Mouse (Mus musculus): ENCODE data around the gene Fam83d.

Gene Fam83d

GRCm38 (mm10) chr2:158745049-158745482, 22.8 kb upstream of the Fam83d start:
- DNase-seq (ENCODE audit: low spot score) = no peak

GRCm38 (mm10) chr2:158746164-158746563, 21.7 kb upstream of the Fam83d start:
- no peak for DNase-seq (ENCODE audit: low spot score)

GRCm38 (mm10) chr2:158749366-158749765, 18.5 kb upstream of the Fam83d start:
- DNase-seq (ENCODE audit: low spot score) = no peak

DNA sequence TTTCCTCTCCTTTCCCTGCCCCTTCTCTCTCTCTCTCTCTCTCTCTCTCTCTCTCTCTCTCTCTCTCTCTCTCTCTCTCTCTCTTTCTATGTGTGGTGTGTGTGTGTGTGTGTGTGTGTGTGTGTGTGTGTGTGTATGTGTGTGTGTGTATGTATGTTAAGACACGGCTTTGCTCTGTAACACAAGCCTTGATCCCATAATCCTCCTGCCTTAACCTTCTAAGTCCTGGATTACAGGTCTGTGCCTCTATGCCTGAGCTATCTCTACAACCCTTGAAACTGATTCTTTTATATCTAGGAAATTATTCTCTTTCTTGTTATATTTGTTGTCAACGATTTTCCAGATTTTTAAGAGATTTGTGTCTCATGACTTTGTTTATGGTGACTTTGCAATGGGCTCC, 7.7 kb upstream of the Fam83d start:
- no peak for DNase-seq (ENCODE audit: low spot score)

- DNase-seq (ENCODE audit: low spot score) = no peak
Observed at GRCm38 (mm10) chr2:158762339-158762738, 5.6 kb upstream of the Fam83d start.

DNA sequence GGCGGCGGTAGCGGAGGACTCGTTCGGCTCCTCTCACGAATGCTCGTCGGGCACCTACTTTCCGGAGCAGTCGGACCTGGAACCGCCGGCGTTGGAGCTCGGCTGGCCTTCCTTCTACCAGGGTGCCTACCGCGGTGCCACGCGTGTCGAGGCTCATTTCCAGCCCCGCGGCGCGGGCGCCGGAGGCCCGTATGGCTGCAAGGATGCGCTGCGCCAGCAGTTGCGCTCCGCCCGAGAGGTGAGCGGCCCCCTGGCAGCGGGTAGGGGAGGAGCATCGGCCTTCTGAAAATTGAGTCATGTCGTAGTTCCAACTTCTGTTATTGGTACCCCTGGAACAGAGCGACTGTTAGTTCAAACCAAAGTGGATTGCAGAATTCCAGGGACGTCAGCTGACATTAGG, 457 bp downstream of the Fam83d start:
- peak; percentile 57 for DNase-seq (ENCODE audit: low spot score)

GRCm38 (mm10) chr2:158768771-158769170, 878 bp downstream of the Fam83d start:
- peak; percentile 71 for DNase-seq (ENCODE audit: low spot score)

GRCm38 (mm10) chr2:158770126-158770757, 2.3 kb downstream of the Fam83d start:
- no peak for DNase-seq (ENCODE audit: low spot score)

DNA sequence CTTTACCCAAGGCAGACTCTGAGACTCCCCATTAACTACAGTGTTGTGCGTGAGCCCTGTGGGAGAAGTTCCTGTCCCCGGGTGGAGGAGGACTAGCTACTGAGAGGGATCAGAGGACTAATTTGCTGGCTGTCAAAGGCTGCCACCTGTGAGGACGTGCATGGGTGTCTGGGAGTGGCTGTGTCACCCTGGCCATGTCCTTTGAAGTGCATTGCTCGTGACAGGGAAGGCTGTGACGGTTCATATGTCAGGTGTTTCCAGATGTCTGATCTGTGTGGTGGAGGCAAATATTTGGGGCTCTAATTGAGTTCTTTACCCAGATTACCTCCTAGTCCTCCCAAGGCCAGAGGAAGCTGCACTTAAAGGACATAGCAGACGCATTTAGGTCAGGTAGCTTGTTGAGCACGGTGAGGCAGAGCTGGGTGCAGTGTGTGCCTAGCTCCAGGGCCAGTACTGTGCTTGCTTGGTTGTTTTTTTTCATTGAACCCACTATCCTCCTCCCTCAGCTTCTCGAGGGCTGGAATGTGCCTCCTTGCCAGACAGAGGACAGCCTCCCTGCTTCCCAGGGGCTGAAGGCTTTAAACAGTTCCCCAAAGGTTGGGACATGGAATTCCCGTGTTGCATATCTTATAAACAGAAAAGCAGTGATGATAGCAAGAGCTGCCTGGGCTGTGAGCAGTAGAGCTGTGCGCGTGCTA, 3.3 kb downstream of the Fam83d start:
- no peak for DNase-seq (ENCODE audit: low spot score)

GRCm38 (mm10) chr2:158772808-158773207, 4.9 kb downstream of the Fam83d start:
- DNase-seq (ENCODE audit: low spot score) = no peak

DNA sequence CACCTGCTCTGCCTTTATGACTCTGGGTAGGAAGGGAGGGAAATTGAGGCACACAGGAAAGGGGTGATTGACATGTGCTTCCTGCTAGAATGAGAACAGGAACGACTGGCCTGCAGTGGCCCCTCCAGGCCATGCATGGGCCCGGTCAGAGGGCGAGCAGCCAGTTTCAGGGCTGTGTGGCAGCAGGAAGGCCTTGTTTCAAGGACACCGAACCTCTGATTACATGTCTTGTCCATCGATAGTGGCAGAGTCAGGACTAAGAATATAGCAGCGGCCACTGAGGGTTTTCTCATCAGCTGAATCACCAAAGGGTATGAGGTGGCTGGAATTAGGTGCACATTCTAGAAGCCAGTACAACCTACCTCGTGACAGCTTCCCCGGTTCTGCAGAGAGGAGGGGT, 7.0 kb downstream of the Fam83d start:
- no peak for DNase-seq (ENCODE audit: low spot score)

GRCm38 (mm10) chr2:158776716-158777115, 8.8 kb downstream of the Fam83d start:
- no peak for DNase-seq (ENCODE audit: low spot score)

DNA sequence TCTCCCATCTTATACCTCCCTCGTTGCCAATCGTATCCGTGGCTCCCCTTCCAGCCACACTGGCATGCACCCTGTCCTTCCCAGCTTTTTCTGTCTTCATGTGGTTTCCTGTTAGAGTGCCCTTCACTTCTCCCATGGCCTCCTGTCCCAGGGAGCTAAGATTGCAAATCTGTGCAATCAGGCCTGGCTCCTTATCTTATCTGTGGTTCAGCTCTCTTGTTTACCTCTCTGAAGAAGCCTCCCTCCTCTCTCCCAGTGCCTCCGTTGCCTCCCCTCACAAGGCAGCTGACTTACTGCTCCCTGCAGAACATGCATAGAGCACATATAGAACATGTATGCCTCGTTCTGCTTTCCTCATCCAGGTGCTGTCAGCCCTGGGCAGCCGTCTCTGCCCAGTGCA, 9.6 kb downstream of the Fam83d start:
- DNase-seq (ENCODE audit: low spot score) = peak; percentile 86

DNA sequence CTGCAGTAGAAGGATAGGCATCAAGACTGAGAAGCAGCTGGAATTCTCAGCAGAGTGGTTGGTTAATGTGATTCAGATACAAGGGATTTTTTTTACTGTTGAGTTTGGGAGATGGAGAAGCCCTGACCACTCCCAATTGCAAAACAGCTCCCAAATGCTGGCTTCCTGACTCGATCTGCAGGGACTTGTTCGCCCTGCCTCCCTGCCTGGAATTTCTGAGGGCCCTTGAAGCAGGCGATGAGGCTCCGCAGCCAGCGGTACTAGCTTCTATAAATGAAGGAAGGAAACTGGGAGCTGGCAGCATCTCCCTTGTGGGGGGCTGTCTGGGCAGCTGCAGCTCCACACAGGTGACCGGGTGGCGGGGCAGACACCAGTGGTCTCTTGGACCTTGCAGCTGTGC, 10.5 kb downstream of the Fam83d start:
- DNase-seq (ENCODE audit: low spot score) = no peak

GRCm38 (mm10) chr2:158781126-158781525, 13.2 kb downstream of the Fam83d start:
- no peak for DNase-seq (ENCODE audit: low spot score)

GRCm38 (mm10) chr2:158786927-158787795, 19.3 kb downstream of the Fam83d start:
- DNase-seq (ENCODE audit: low spot score) = peak; percentile 62

DNA sequence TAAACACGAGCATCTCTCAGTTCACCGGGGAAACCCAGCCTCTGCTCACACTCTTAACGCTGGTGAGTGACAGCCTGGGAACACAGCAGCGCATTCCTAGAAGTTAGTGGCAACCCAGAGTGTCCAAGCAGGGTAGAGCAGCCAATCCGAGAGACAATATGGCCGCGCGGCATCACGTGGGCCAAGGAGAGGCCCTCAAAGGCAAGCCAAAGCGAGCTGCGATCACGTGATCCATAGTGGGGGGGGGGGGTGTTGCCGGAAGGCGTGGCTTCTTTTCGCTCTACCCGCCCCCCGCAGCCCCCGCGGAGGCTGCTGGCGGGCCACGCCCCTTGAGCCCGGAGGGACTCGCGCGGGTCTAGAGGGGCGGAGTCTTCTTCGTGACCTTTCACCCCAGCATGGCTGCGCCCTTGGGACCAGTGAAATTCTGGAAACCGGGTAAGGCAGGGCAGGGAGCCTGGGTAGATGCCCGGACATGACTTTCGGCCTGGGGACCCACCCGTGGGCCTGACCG, 26.7 kb downstream of the Fam83d start, which contains the start of gene Dhx35:
Dhx35 (plus strand) TSS at position 314 of the 511 bp plus-strand sequence.
- DNase-seq (ENCODE audit: low spot score) = peak; percentile 98

GRCm38 (mm10) chr2:158795043-158795442, 27.1 kb downstream of the Fam83d start:
- no peak for DNase-seq (ENCODE audit: low spot score)

- no peak for DNase-seq (ENCODE audit: low spot score)
Observed at GRCm38 (mm10) chr2:158795875-158796274, 28.0 kb downstream of the Fam83d start.

DNA sequence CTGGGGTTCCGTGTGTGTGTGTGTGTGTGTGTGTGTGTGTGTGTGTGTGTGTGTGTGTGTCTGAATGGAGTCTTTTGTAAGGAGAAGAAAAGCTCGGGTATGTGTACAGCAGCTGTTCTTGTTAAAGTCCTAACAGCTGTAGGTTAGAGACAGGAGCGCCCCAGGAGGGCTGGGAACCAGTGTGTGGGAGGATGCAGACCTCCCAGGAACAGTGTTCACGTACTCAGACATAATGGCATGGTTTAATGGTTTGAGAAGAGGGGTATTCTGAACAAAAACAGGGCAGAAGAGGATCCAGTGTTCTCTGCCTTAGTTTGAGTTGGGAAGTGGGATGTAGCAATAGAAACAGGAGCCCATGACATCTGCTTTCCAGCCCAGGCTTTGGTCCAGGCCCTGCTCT, 31.4 kb downstream of the Fam83d start:
- no peak for DNase-seq (ENCODE audit: low spot score)

DNA sequence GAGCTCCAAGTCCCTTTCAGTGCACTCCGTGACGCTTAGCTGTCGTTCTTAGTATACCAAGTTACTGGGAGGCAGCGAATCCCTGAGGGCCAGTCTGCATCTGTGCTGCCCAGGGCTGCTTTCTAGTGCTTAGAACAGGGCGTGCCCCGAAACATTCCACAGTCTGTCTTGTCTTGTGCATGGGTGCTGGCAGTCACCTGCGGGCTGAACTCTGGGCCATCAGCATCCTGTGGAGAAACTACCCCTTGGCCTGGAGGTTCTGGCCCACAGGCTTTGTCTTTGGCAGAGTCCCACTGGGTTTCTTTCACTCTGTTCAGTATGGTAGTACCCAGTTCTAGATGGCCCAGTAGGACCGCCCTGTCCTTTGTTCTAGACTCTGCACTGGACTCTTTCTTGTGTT, 32.9 kb downstream of the Fam83d start:
- DNase-seq (ENCODE audit: low spot score) = no peak

- DNase-seq (ENCODE audit: low spot score) = no peak
Observed at GRCm38 (mm10) chr2:158803575-158803974, 35.7 kb downstream of the Fam83d start.

DNA sequence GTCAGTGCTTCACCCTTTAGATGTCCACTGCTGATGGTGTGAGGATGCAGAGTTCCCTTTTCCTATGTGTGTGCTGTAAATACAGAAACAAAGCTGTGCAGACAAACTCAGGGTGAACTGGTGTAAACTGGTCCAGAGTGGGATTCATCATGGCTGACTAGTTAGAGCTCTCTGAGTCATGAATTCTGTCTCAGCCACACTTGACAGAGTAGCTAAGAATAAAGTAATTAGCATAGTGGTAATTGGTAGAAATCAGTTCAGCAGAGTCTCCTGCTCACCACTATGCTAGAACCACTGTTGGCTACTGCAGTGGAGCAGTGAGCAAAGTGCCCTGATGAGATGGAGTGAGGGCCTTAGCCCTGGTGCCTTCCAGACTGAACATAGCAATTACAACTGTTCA, 47.8 kb downstream of the Fam83d start:
- DNase-seq (ENCODE audit: low spot score) = no peak

All from yolk sac, embryonic 10.5 days (tissue).